In genomic region chr7:25025855-25026439, GRCm38 (mm10) we compare ENCODE assay signal across 11 mouse cellular contexts. TPM values are rescaled to one million over a fixed set of nuclear protein-coding genes. Genes with fewer than 3 reads are reported as not detected.
DNase-seq lines count a peak whose midpoint lies in the region; ATAC-seq lines count a peak whose summit lies in the region.
"Had no signal": no experiment of that assay in that cellular context is flagged by ENCODE, and none has a peak within 500 bp of the region (broad histone marks: within the 10 kb centered on the region; RNA-seq: fewer than 3 reads in every experiment).

No protein-coding gene starts in this region.

- H3K9ac ChIP-seq in embryonic facial prominence, embryonic 11.5 days (replicated peaks; ENCODE audit: low read length), result no peak overlapping the region
- H3K9ac ChIP-seq in limb, embryonic 11.5 days (ENCODE audit: low read length), result no peak overlapping the region
- H3K9ac ChIP-seq in ES-E14 (ENCODE audit: insufficient read depth, low read depth, low read length, poor library complexity, severe bottlenecking), result no peak overlapping the region
- H3K9ac ChIP-seq in intestine, embryonic 15.5 days, result no peak overlapping the region
- H3K9ac ChIP-seq: embryonic facial prominence, embryonic 12.5 days; neural tube, embryonic 13.5 days had no signal

- H3K4me3 ChIP-seq in embryonic facial prominence, embryonic 11.5 days (ENCODE audit: low read depth, low read length), result no peak overlapping the region
- H3K4me3 ChIP-seq in embryonic facial prominence, embryonic 10.5 days, result no peak overlapping the region
- no peak overlapping the region for H3K4me3 ChIP-seq in limb, embryonic 11.5 days (ENCODE audit: low read depth, low read length)
- no peak overlapping the region for H3K4me3 ChIP-seq in limb, embryonic 10.5 days
- H3K4me3 ChIP-seq in ES-E14 (ENCODE audit: insufficient read depth in 1 of 2, low read depth in 1 of 2, low read length in 2 of 2, poor library complexity in 1 of 2, severe bottlenecking in 1 of 2), result no peak overlapping the region
- H3K4me3 ChIP-seq in intestine, embryonic 15.5 days (replicated peaks), result no peak overlapping the region
- H3K4me3 ChIP-seq: embryonic facial prominence, embryonic 12.5 days; neural tube, embryonic 13.5 days had no signal

- ATAC-seq in embryonic facial prominence, embryonic 11.5 days (replicated peaks; ENCODE audit: insufficient number of reproducible peaks, low FRiP score, low TSS enrichment, low read depth), result no peak
- no peak for ATAC-seq in limb, embryonic 11.5 days (ENCODE audit: insufficient number of reproducible peaks, low FRiP score, low TSS enrichment, low read depth)
- ATAC-seq in intestine, embryonic 15.5 days, result 0 out of 2 replicates have a peak, but pooled peaks have one; percentile 17
- ATAC-seq: Patski had no signal

- in situ Hi-C loops in ES-E14 (cut with MboI; ENCODE audit: low sequenced_read_pairs in 2 of 2, unreplicated experiment in 2 of 2), result no loop called here

- no peaks in the 10 kb centered on the region for H3K27me3 ChIP-seq in embryonic facial prominence, embryonic 11.5 days (ENCODE audit: control insufficient read depth, insufficient read depth, low read length)
- H3K27me3 ChIP-seq in embryonic facial prominence, embryonic 10.5 days (replicated peaks; ENCODE audit: low read depth, poor library complexity, severe bottlenecking), result no peaks in the 10 kb centered on the region
- H3K27me3 ChIP-seq in limb, embryonic 11.5 days (ENCODE audit: control insufficient read depth, insufficient read depth, low read length), result no peaks in the 10 kb centered on the region
- H3K27me3 ChIP-seq in limb, embryonic 10.5 days (ENCODE audit: low read depth, poor library complexity, severe bottlenecking), result no peaks in the 10 kb centered on the region
- no peaks in the 10 kb centered on the region for H3K27me3 ChIP-seq in intestine, embryonic 15.5 days (replicated peaks)
- H3K27me3 ChIP-seq: embryonic facial prominence, embryonic 12.5 days; neural tube, embryonic 13.5 days; Patski had no signal

- H3K4me2 ChIP-seq in embryonic facial prominence, embryonic 11.5 days (ENCODE audit: low read depth, low read length), result no peak overlapping the region
- H3K4me2 ChIP-seq in limb, embryonic 11.5 days (ENCODE audit: low read depth, severe bottlenecking), result no peak overlapping the region
- no peak overlapping the region for H3K4me2 ChIP-seq in intestine, embryonic 15.5 days (replicated peaks)
- H3K4me2 ChIP-seq: embryonic facial prominence, embryonic 12.5 days; neural tube, embryonic 13.5 days had no signal

- DNase-seq in embryonic facial prominence, embryonic 11.5 days (ENCODE audit: low spot score), result peak; percentile 26
- no peak for DNase-seq in embryonic facial prominence, embryonic 10.5 days (ENCODE audit: low spot score)
- DNase-seq in limb, embryonic 11.5 days (ENCODE audit: low spot score), result peak; percentile 38
- DNase-seq in limb, embryonic 10.5 days (ENCODE audit: low spot score), result no peak
- peak; percentile 45 for DNase-seq in ES-E14 (ENCODE audit: low read depth, low spot score)
- no peak for DNase-seq in right cerebral cortex, postnatal 36 days (ENCODE audit: low spot score in 2 of 2)
- DNase-seq in T-cell, adult 2 months (ENCODE audit: low spot score), result no peak

- no peaks in the 10 kb centered on the region; the same call in 1 of the 2 replicates for H3K36me3 ChIP-seq in embryonic facial prominence, embryonic 11.5 days (replicated peaks; ENCODE audit: control insufficient read depth, insufficient read depth, low read depth, low read length)
- peaks cover 55% of the 10 kb centered on the region for H3K36me3 ChIP-seq in embryonic facial prominence, embryonic 10.5 days (replicated peaks)
- H3K36me3 ChIP-seq in limb, embryonic 11.5 days (ENCODE audit: control insufficient read depth, insufficient read depth, low read length), result no peaks in the 10 kb centered on the region; the same call in none of the 2 replicates
- peaks cover 59% of the 10 kb centered on the region for H3K36me3 ChIP-seq in limb, embryonic 10.5 days
- H3K36me3 ChIP-seq in ES-E14 (ENCODE audit: control insufficient read depth, insufficient read depth, low read length, poor library complexity, severe bottlenecking), result peaks cover 9% of the 10 kb centered on the region; the same call in 1 of the 2 replicates
- H3K36me3 ChIP-seq in intestine, embryonic 15.5 days, result peaks cover 15% of the 10 kb centered on the region; the same call in 1 of the 2 replicates

- WGBS in embryonic facial prominence, embryonic 11.5 days, result 54% methylated on average over 10 of the region's 10 CpGs
- 59% methylated on average over 10 of the region's 10 CpGs for WGBS in embryonic facial prominence, embryonic 10.5 days
- WGBS in limb, embryonic 11.5 days, result 65% methylated on average over 10 of the region's 10 CpGs
- WGBS in limb, embryonic 10.5 days, result 66% methylated on average over 10 of the region's 10 CpGs
- WGBS in intestine, embryonic 15.5 days, result 62% methylated on average over 10 of the region's 10 CpGs

- no peak overlapping the region for H3K27ac ChIP-seq in embryonic facial prominence, embryonic 11.5 days (replicated peaks; ENCODE audit: low read depth, low read length)
- no peak overlapping the region for H3K27ac ChIP-seq in embryonic facial prominence, embryonic 10.5 days (replicated peaks)
- H3K27ac ChIP-seq in limb, embryonic 11.5 days (replicated peaks; ENCODE audit: low read depth, low read length), result no peak overlapping the region
- H3K27ac ChIP-seq in limb, embryonic 10.5 days, result no peak overlapping the region
- H3K27ac ChIP-seq in ES-E14 (ENCODE audit: insufficient read depth, low read depth, low read length, poor library complexity, severe bottlenecking), result no peak overlapping the region
- H3K27ac ChIP-seq in intestine, embryonic 15.5 days, result no peak overlapping the region
- H3K27ac ChIP-seq: embryonic facial prominence, embryonic 12.5 days; neural tube, embryonic 13.5 days had no signal

- no peaks in the 10 kb centered on the region for H3K9me3 ChIP-seq in embryonic facial prominence, embryonic 11.5 days (replicated peaks; ENCODE audit: control insufficient read depth, low read length)
- H3K9me3 ChIP-seq in embryonic facial prominence, embryonic 10.5 days, result no peaks in the 10 kb centered on the region
- H3K9me3 ChIP-seq in limb, embryonic 11.5 days (ENCODE audit: control insufficient read depth, low read length), result no peaks in the 10 kb centered on the region
- H3K9me3 ChIP-seq in limb, embryonic 10.5 days (replicated peaks), result no peaks in the 10 kb centered on the region
- H3K9me3 ChIP-seq in ES-E14 (ENCODE audit: control insufficient read depth, insufficient read depth, low read depth, low read length), result no peaks in the 10 kb centered on the region
- H3K9me3 ChIP-seq in intestine, embryonic 15.5 days, result no peaks in the 10 kb centered on the region
- H3K9me3 ChIP-seq: embryonic facial prominence, embryonic 12.5 days; neural tube, embryonic 13.5 days had no signal

- H3K4me1 ChIP-seq in embryonic facial prominence, embryonic 11.5 days (ENCODE audit: control insufficient read depth, insufficient read depth, low read length), result no peaks in the 10 kb centered on the region
- peaks cover 4% of the 10 kb centered on the region; the same call in 1 of the 2 replicates for H3K4me1 ChIP-seq in embryonic facial prominence, embryonic 10.5 days
- H3K4me1 ChIP-seq in limb, embryonic 11.5 days (ENCODE audit: control insufficient read depth, insufficient read depth, low read length), result no peaks in the 10 kb centered on the region
- H3K4me1 ChIP-seq in limb, embryonic 10.5 days, result no peaks in the 10 kb centered on the region
- peaks cover 5 to 16% of the 10 kb centered on the region in 2 experiments; a peak in 3 of 4 replicates for H3K4me1 ChIP-seq in ES-E14 (ENCODE audit: control insufficient read depth in 2 of 2, insufficient read depth in 2 of 2, low read length in 2 of 2, poor library complexity in 1 of 2)
- H3K4me1 ChIP-seq in intestine, embryonic 15.5 days (replicated peaks), result no peaks in the 10 kb centered on the region

RNA-seq across cellular contexts. Expression of gene Atp1a3, which starts 20.2 kb away (rescaled TPM):
- 6.8 and 8.5 TPM in 2 replicates for polyA plus RNA-seq in embryonic facial prominence, embryonic 11.5 days (2014; fragmentation: Nextera tagmentation; extraction: Ambion mirVana)
- 4.4 and 5.4 TPM in 2 replicates for polyA plus RNA-seq in embryonic facial prominence, embryonic 10.5 days (2016; fragmentation: Nextera tagmentation; extraction: Ambion mirVana)
- polyA plus RNA-seq in limb, embryonic 11.5 days (2014; fragmentation: Nextera tagmentation; extraction: Ambion mirVana), result 0.13 and 0.23 TPM in 2 replicates
- 0.05 and 0.15 TPM in 2 replicates for polyA plus RNA-seq in limb, embryonic 10.5 days (2016; fragmentation: Nextera tagmentation; extraction: Ambion mirVana)
- total RNA-seq in ES-E14 (2012; rRNA removed), result 21.2 and 37.0 TPM in 2 replicates
- 3.8 TPM in 2 replicates for polyA plus RNA-seq in intestine, embryonic 15.5 days (2015; fragmentation: Nextera tagmentation; extraction: Ambion mirVana)

RNA-seq across cellular contexts. Expression of gene Grik5, which starts 46.2 kb away (rescaled TPM):
- polyA plus RNA-seq in embryonic facial prominence, embryonic 11.5 days (2014; fragmentation: Nextera tagmentation; extraction: Ambion mirVana), result 5.7 and 7.5 TPM in 2 replicates
- polyA plus RNA-seq in embryonic facial prominence, embryonic 10.5 days (2016; fragmentation: Nextera tagmentation; extraction: Ambion mirVana), result 4.5 and 5.1 TPM in 2 replicates
- polyA plus RNA-seq in limb, embryonic 11.5 days (2014; fragmentation: Nextera tagmentation; extraction: Ambion mirVana), result 9.7 and 10.0 TPM in 2 replicates
- 5.4 and 8.7 TPM in 2 replicates for polyA plus RNA-seq in limb, embryonic 10.5 days (2016; fragmentation: Nextera tagmentation; extraction: Ambion mirVana)
- 10.0 and 10.7 TPM in 2 replicates for total RNA-seq in ES-E14 (2012; rRNA removed)
- polyA plus RNA-seq in intestine, embryonic 15.5 days (2015; fragmentation: Nextera tagmentation; extraction: Ambion mirVana), result 3.3 and 3.7 TPM in 2 replicates

RNA-seq across cellular contexts. Expression of gene Zfp574, which starts 46.4 kb away (rescaled TPM):
- polyA plus RNA-seq in embryonic facial prominence, embryonic 11.5 days (2014; fragmentation: Nextera tagmentation; extraction: Ambion mirVana), result 17.2 and 22.0 TPM in 2 replicates
- polyA plus RNA-seq in embryonic facial prominence, embryonic 10.5 days (2016; fragmentation: Nextera tagmentation; extraction: Ambion mirVana), result 44.4 and 45.8 TPM in 2 replicates
- 28.1 and 30.1 TPM in 2 replicates for polyA plus RNA-seq in limb, embryonic 11.5 days (2014; fragmentation: Nextera tagmentation; extraction: Ambion mirVana)
- polyA plus RNA-seq in limb, embryonic 10.5 days (2016; fragmentation: Nextera tagmentation; extraction: Ambion mirVana), result 44.1 and 48.3 TPM in 2 replicates
- total RNA-seq in ES-E14 (2012; rRNA removed), result 15.1 and 18.9 TPM in 2 replicates
- polyA plus RNA-seq in intestine, embryonic 15.5 days (2015; fragmentation: Nextera tagmentation; extraction: Ambion mirVana), result 24.7 and 25.3 TPM in 2 replicates

RNA-seq across cellular contexts. Expression of gene Rabac1, which starts 53.4 kb away (rescaled TPM):
- polyA plus RNA-seq in embryonic facial prominence, embryonic 11.5 days (2014; fragmentation: Nextera tagmentation; extraction: Ambion mirVana), result 75.9 and 92.5 TPM in 2 replicates
- polyA plus RNA-seq in embryonic facial prominence, embryonic 10.5 days (2016; fragmentation: Nextera tagmentation; extraction: Ambion mirVana), result 69.5 and 76.1 TPM in 2 replicates
- polyA plus RNA-seq in limb, embryonic 11.5 days (2014; fragmentation: Nextera tagmentation; extraction: Ambion mirVana), result 78.1 and 81.4 TPM in 2 replicates
- 57.5 and 57.8 TPM in 2 replicates for polyA plus RNA-seq in limb, embryonic 10.5 days (2016; fragmentation: Nextera tagmentation; extraction: Ambion mirVana)
- 212 and 328 TPM in 2 replicates for total RNA-seq in ES-E14 (2012; rRNA removed)
- polyA plus RNA-seq in intestine, embryonic 15.5 days (2015; fragmentation: Nextera tagmentation; extraction: Ambion mirVana), result 123 and 157 TPM in 2 replicates

Comparison
In these comparisons a context has a peak if more than half of its experiments do, and no peak if none do; other contexts are left out.
1. DNase-seq: peak in embryonic facial prominence, embryonic 11.5 days (single experiment), limb, embryonic 11.5 days (single experiment) and ES-E14 (single experiment); none in embryonic facial prominence, embryonic 10.5 days (single experiment), limb, embryonic 10.5 days (single experiment), right cerebral cortex, postnatal 36 days (0 of 2) and T-cell, adult 2 months (single experiment).